Mouse (Mus musculus) hindbrain, embryonic 10.5 days (tissue): ENCODE data around the gene Cdk2ap2. TPM values are rescaled to one million over a fixed set of nuclear protein-coding genes. Genes with fewer than 3 reads are reported as not detected.

ENCODE experiments used
- polyA plus RNA-seq: library from polyadenylated mRNA; unstranded; fragments of >200 nt; fragmentation: Nextera tagmentation; extraction: Ambion mirVana; gene quantifications from 2 replicates; pipeline ENCODE4 v1.2.1, GENCODE M21; 2016

The Cdk2ap2 gene
- polyA plus RNA-seq, 1 experiment from 2014 or later: 93.3 TPM

Other genes starting within 250 kb of the Cdk2ap2 start
- gene Chka, start 245.4 kb upstream of the Cdk2ap2 start, polyA plus RNA-seq: 57.5 and 59.9 TPM in 2 replicates
- gene Tcirg1, start 190.0 kb upstream of the Cdk2ap2 start, polyA plus RNA-seq: 21.6 and 21.9 TPM in 2 replicates
- 241 and 279 TPM in 2 replicates for gene Ndufs8, start 184.4 kb upstream of the Cdk2ap2 start, polyA plus RNA-seq
- gene Aldh3b1, start 167.4 kb upstream of the Cdk2ap2 start, polyA plus RNA-seq: 0.71 and 0.81 TPM in 2 replicates
- 6.3 and 8.8 TPM in 2 replicates for gene Unc93b1, start 162.0 kb upstream of the Cdk2ap2 start, polyA plus RNA-seq
- not detected in 2 replicates for gene Aldh3b3, start 138.5 kb upstream of the Cdk2ap2 start, polyA plus RNA-seq
- gene Aldh3b2, start 124.9 kb upstream of the Cdk2ap2 start, polyA plus RNA-seq: 0.91 and 2.0 TPM in 2 replicates
- 2.6 and 2.9 TPM in 2 replicates for gene Acy3, start 110.6 kb upstream of the Cdk2ap2 start, polyA plus RNA-seq
- gene Tbx10, start 104.4 kb upstream of the Cdk2ap2 start, polyA plus RNA-seq: 0.88 and 2.6 TPM in 2 replicates
- 20.1 and 22.6 TPM in 2 replicates for gene Nudt8, start 96.6 kb upstream of the Cdk2ap2 start, polyA plus RNA-seq
- 3.0 and 3.1 TPM in 2 replicates for gene Gm49405, start 96.6 kb upstream of the Cdk2ap2 start, polyA plus RNA-seq
- gene Doc2g, start 93.9 kb upstream of the Cdk2ap2 start, polyA plus RNA-seq: 3.0 and 3.8 TPM in 2 replicates
- gene Ndufv1, start 84.4 kb upstream of the Cdk2ap2 start, polyA plus RNA-seq: 196 and 198 TPM in 2 replicates
- 442 and 460 TPM in 2 replicates for gene Gstp1, start 59.2 kb upstream of the Cdk2ap2 start, polyA plus RNA-seq
- 1.3 and 2.1 TPM in 2 replicates for gene Gstp2, start 51.2 kb upstream of the Cdk2ap2 start, polyA plus RNA-seq
- gene Gstp3, start 37.6 kb upstream of the Cdk2ap2 start, polyA plus RNA-seq: not detected in 2 replicates
- not detected in 2 replicates for gene Cabp2, start 15.6 kb upstream of the Cdk2ap2 start, polyA plus RNA-seq
- gene Pitpnm1, start 2.8 kb downstream of the Cdk2ap2 start, polyA plus RNA-seq: 8.5 and 19.9 TPM in 2 replicates
- gene Aip, start 28.7 kb downstream of the Cdk2ap2 start, polyA plus RNA-seq: 65.8 and 73.9 TPM in 2 replicates
- not detected in 2 replicates for gene Gpr152, start 42.6 kb downstream of the Cdk2ap2 start, polyA plus RNA-seq
- gene Cabp4, start 46.9 kb downstream of the Cdk2ap2 start, polyA plus RNA-seq: 0.12 TPM in 1 of 2 replicates, not detected in the other
- 138 and 156 TPM in 2 replicates for gene Coro1b, start 51.4 kb downstream of the Cdk2ap2 start, polyA plus RNA-seq
- gene Ptprcap, start 56.4 kb downstream of the Cdk2ap2 start, polyA plus RNA-seq: 0.51 and 0.76 TPM in 2 replicates
- 65.4 and 77.0 TPM in 2 replicates for gene Rps6kb2, start 66.2 kb downstream of the Cdk2ap2 start, polyA plus RNA-seq
- gene Carns1, start 78.3 kb downstream of the Cdk2ap2 start, polyA plus RNA-seq: 3.5 and 3.9 TPM in 2 replicates
- gene Tbc1d10c, start 94.1 kb downstream of the Cdk2ap2 start, polyA plus RNA-seq: 0.85 and 1.2 TPM in 2 replicates
- gene Ppp1ca, start 94.9 kb downstream of the Cdk2ap2 start, polyA plus RNA-seq: 1,005 and 1,038 TPM in 2 replicates
- gene Rad9a, start 104.5 kb downstream of the Cdk2ap2 start, polyA plus RNA-seq: 53.0 and 53.9 TPM in 2 replicates
- gene Clcf1, start 117.1 kb downstream of the Cdk2ap2 start, polyA plus RNA-seq: 0.87 and 1.2 TPM in 2 replicates
- not detected in 2 replicates for gene AC109138.7, start 117.2 kb downstream of the Cdk2ap2 start, polyA plus RNA-seq
- 17.5 and 19.7 TPM in 2 replicates for gene Pold4, start 134.7 kb downstream of the Cdk2ap2 start, polyA plus RNA-seq
- gene Ssh3, start 172.0 kb downstream of the Cdk2ap2 start, polyA plus RNA-seq: 4.0 and 5.9 TPM in 2 replicates
- 9.9 and 14.4 TPM in 2 replicates for gene Ankrd13d, start 186.0 kb downstream of the Cdk2ap2 start, polyA plus RNA-seq
- gene Grk2, start 209.0 kb downstream of the Cdk2ap2 start, polyA plus RNA-seq: 14.8 and 16.7 TPM in 2 replicates